Mouse (Mus musculus): ENCODE measurements around the gene Exog. TPM values are rescaled to one million over a fixed set of nuclear protein-coding genes. Genes with fewer than 3 reads are reported as not detected.

The Exog gene
- polyA plus RNA-seq, 1 experiment from 2014 or later = 42.3 TPM

GRCm38 (mm10) chr9:119513816-119514215, 69.1 kb downstream of the Exog start:
- Histone ChIP-seq H3K4me1 (0 out of 2 replicates have a peak, but pooled peaks cover 8% of the 10 kb centered on the region), H3K27ac (no peak overlapping the region), H3K36me3 (no peaks in the 10 kb centered on the region), H3K27me3 (peaks cover 21% of the 10 kb centered on the region), H3K9ac (no peak overlapping the region), H3K4me3 (no peak overlapping the region), H3K4me2 (replicated peaks) (no peak overlapping the region), H3K9me3 (no peaks in the 10 kb centered on the region)
- ATAC-seq (ENCODE audit: low FRiP score, low read depth) = no peak
- 81% methylated on average over 8 of the region's 8 CpGs for WGBS

- WGBS = 84% methylated on average over 8 of the region's 8 CpGs
- H3K4me1 ChIP-seq = 0 out of 2 replicates have a peak, but pooled peaks cover 8% of the 10 kb centered on the region
- H3K27ac ChIP-seq = no peak overlapping the region
- H3K9me3 ChIP-seq = no peaks in the 10 kb centered on the region
- H3K36me3 ChIP-seq = no peaks in the 10 kb centered on the region
- no peak overlapping the region for H3K4me3 ChIP-seq
- no peak overlapping the region for H3K9ac ChIP-seq
- no peak for ATAC-seq (ENCODE audit: low FRiP score, low read depth)
- peaks cover 25% of the 10 kb centered on the region for H3K27me3 ChIP-seq
- no peak overlapping the region for H3K4me2 ChIP-seq (replicated peaks)
Measured at GRCm38 (mm10) chr9:119514986-119515385, 70.2 kb downstream of the Exog start.

Other genes with a start within 250 kb of the Exog start
- gene Slc22a13, start 235.8 kb upstream of the Exog start, polyA plus RNA-seq (2015; fragmentation: Nextera tagmentation; extraction: Ambion mirVana) = not detected in 2 replicates
- gene Oxsr1, start 122.5 kb upstream of the Exog start, polyA plus RNA-seq (2015; fragmentation: Nextera tagmentation; extraction: Ambion mirVana) = 11.0 and 11.9 TPM in 2 replicates
- 104 TPM in 2 replicates for gene Acaa1a, start 105.3 kb upstream of the Exog start, polyA plus RNA-seq (2015; fragmentation: Nextera tagmentation; extraction: Ambion mirVana)
- 14.1 and 15.7 TPM in 2 replicates for gene Myd88, start 103.5 kb upstream of the Exog start, polyA plus RNA-seq (2015; fragmentation: Nextera tagmentation; extraction: Ambion mirVana)
- 6.2 and 6.4 TPM in 2 replicates for gene Xylb, start 87.6 kb upstream of the Exog start, polyA plus RNA-seq (2015; fragmentation: Nextera tagmentation; extraction: Ambion mirVana)
- gene Slc22a14, start 79.4 kb upstream of the Exog start, polyA plus RNA-seq (2015; fragmentation: Nextera tagmentation; extraction: Ambion mirVana) = 0.09 TPM in 1 of 2 replicates, not detected in the other
- gene Acvr2b, start 42.8 kb upstream of the Exog start, polyA plus RNA-seq (2015; fragmentation: Nextera tagmentation; extraction: Ambion mirVana) = 23.1 and 26.3 TPM in 2 replicates
- 0.05 and 0.09 TPM in 2 replicates for gene Scn5a, start 134.1 kb downstream of the Exog start, polyA plus RNA-seq (2015; fragmentation: Nextera tagmentation; extraction: Ambion mirVana)

Measured in limb, embryonic 13.5 days (tissue).